ENCODE assay signal across 8 mouse cellular contexts in the genomic region with DNA sequence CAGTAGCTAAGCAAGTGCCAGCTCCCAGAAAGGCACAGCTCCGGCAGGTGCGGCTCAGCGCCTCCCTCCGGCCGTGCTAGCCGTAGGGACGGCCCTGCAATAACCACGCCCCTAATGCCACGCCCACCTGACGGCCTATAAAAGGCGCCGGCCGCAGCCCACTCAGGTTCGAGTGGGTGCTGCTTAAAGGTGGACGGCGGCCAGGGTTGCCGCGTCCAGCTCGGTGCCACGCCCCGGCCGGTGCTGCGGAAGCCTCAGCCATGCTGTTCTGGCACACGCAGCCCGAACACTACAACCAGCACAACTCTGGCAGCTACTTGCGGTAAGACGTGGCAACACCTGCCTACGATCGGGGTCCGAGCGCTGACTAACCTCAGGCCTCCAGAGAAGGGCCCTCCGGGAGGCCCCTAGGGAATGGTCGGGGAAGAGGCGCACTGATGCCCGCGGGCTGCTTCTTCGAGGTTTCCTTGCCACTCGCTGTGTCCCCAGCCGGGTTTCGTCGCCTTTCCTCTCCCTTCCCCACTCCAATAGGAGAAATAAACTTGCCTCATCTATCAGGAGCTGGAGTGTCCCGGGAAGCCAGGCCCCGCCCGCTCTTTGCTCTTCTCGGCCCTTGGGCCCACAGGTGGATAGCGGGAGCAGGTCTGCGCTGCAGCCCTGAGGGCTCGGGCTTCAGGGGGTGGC. TPM values are rescaled to one million over a fixed set of nuclear protein-coding genes. Genes with fewer than 3 reads are reported as not detected.
DNase-seq lines count a peak whose midpoint lies in the region; ATAC-seq and TF ChIP-seq lines count a peak whose summit lies in the region.

A gene (plus strand): TSS at position 165 of the 684 bp plus-strand sequence.

- POLR2A ChIA-PET in Patski (lab: Charles Lee): no interaction called here

- CTCF ChIA-PET in Patski (lab: Charles Lee): interaction anchor here (0.7 to 1.4 kb wide), 4 partner anchors 10 to 63 kb away, joined by 3 to 6 read pairs (median 4); no protein-coding TSS in a partner anchor

- no peaks in the 10 kb centered on the region for H3K9me3 ChIP-seq in forebrain, embryonic 16.5 days (ENCODE audit: control insufficient read depth, low read length)
- no peaks in the 10 kb centered on the region for H3K9me3 ChIP-seq in megakaryocyte, embryonic 14.5 days

- no peak for TF ChIP-seq CTCF in Patski (IDR thresholded peaks at IDR 0.05)

- peak within 1 kb of the TSS; percentile 52 for H3K4me3 ChIP-seq in forebrain, embryonic 16.5 days (replicated peaks; ENCODE audit: low read length)
- H3K4me3 ChIP-seq in megakaryocyte, embryonic 14.5 days (replicated peaks): peak within 1 kb of the TSS; percentile 91

- H3K4me1 ChIP-seq in forebrain, embryonic 16.5 days (replicated peaks; ENCODE audit: control insufficient read depth, insufficient read depth, low read length): peaks cover 9% of the 10 kb centered on the region
- H3K4me1 ChIP-seq in megakaryocyte, embryonic 14.5 days: peaks cover 17% of the 10 kb centered on the region

- H3K36me3 ChIP-seq in forebrain, embryonic 16.5 days (ENCODE audit: control insufficient read depth, insufficient read depth): no peaks in the 10 kb centered on the region
- no peaks in the 10 kb centered on the region for H3K36me3 ChIP-seq in megakaryocyte, embryonic 14.5 days (replicated peaks; ENCODE audit: low read length)

- in situ Hi-C loops in Patski (cut with MboI; ENCODE audit: low pct_unique_long_range_greater_than_20kb): no loop called here

- ATAC-seq in Patski: peak; percentile 93
- ATAC-seq in forebrain, embryonic 16.5 days: peak; percentile 74

- H3K4me2 ChIP-seq in forebrain, embryonic 16.5 days (ENCODE audit: low read length): peak within 1 kb of the TSS; percentile 85

- no peak within 1 kb of the TSS for H3K27ac ChIP-seq in forebrain, embryonic 16.5 days (ENCODE audit: low read length)

- no peaks in the 10 kb centered on the region for H3K27me3 ChIP-seq in Patski
- no peaks in the 10 kb centered on the region for H3K27me3 ChIP-seq in forebrain, embryonic 16.5 days (replicated peaks; ENCODE audit: control insufficient read depth, insufficient read depth, low read length)
- peaks cover 58% of the 10 kb centered on the region for H3K27me3 ChIP-seq in megakaryocyte, embryonic 14.5 days (replicated peaks)

- under 1% methylated on average over 47 of the region's 48 CpGs for WGBS in forebrain, embryonic 16.5 days

- H3K9ac ChIP-seq in forebrain, embryonic 16.5 days (replicated peaks; ENCODE audit: low read depth, low read length): peak within 1 kb of the TSS; percentile 58

- DNase-seq in Patski (ENCODE audit: low read depth, low spot score): peak; percentile 41
- DNase-seq in cerebellum, adult 8-10 months: peak; percentile 35
- DNase-seq in heart, postnatal 36 days: peak; percentile 65 to 69
- DNase-seq in layer of hippocampus, postnatal 10 days (ENCODE audit: low spot score in 2 of 2): peak; percentile 40 to 63
- peak; percentile 46 to 57 for DNase-seq in right cerebral cortex, postnatal 10 days (ENCODE audit: low spot score in 2 of 2)
- peak; percentile 86 for DNase-seq in yolk sac, embryonic 10.5 days (ENCODE audit: low spot score)

- intact Hi-C loops in heart, postnatal 36 days (cut with DNase I): loop anchor here (5.0 kb wide), 1 partner anchor 129 kb away; no protein-coding TSS in a partner anchor

RNA-seq across cellular contexts. Expression of the gene that starts here (rescaled TPM):
- polyA plus RNA-seq in Patski (2021): 39.6 TPM
- polyA plus RNA-seq in forebrain, embryonic 16.5 days (2015; fragmentation: Nextera tagmentation; extraction: Ambion mirVana): 0.26 and 0.28 TPM in 2 replicates
- under 1 TPM; 0.33 to 0.44 TPM for total RNA-seq in heart, postnatal 36 days (2021)
- 1 to 10 TPM; 1.0 to 1.5 TPM for total RNA-seq in layer of hippocampus, postnatal 10 days (2021)
- 0.17 TPM in 1 of 2 replicates, not detected in the other for polyA plus RNA-seq in megakaryocyte, embryonic 14.5 days (2012; ENCODE audit: insufficient read depth, low replicate concordance)

Comparison
In these comparisons a context has a peak if more than half of its experiments do, and no peak if none do; other contexts are left out.
1. RNA of the gene that starts here (polyA plus RNA-seq): 39.6 TPM in Patski (single experiment); 0.26 to 0.28 TPM in forebrain, embryonic 16.5 days and 0.17 TPM in megakaryocyte, embryonic 14.5 days; every median in the first group is over 10 times any median in the second.
2. Peak in ATAC-seq, H3K4me3 ChIP-seq, H3K9ac ChIP-seq and H3K4me2 ChIP-seq in forebrain, embryonic 16.5 days; RNA of the gene not detected or under 1 TPM.
3. Peak in DNase-seq in heart, postnatal 36 days; RNA of the gene not detected or under 1 TPM.
4. DNase-seq: peak in every context shown above with its lines; median percentile 86 in yolk sac, embryonic 10.5 days; 67 in heart, postnatal 36 days; 52 in layer of hippocampus, postnatal 10 days; 52 in right cerebral cortex, postnatal 10 days; 41 in Patski; 35 in cerebellum, adult 8-10 months.